Mouse (Mus musculus) embryonic facial prominence, embryonic 11.5 days (tissue): ENCODE results near the gene Setd1b. TPM values are rescaled to one million over a fixed set of nuclear protein-coding genes. Genes with fewer than 3 reads are reported as not detected.
"Not testable (repeated sequence)": the region's sequence is repeated elsewhere in the genome, so short reads cannot be mapped to it uniquely, and the experiment has no call there.

Experiments
- ATAC-seq: fragments of 200-750 bp; cut with Nextera tagmentation; replicated peaks from 2 replicates; pipeline ENCODE4 v1.8.0; 2017; ENCODE audit warnings: low read depth; ENCODE audit not compliant: insufficient number of reproducible peaks, low FRiP score, low TSS enrichment
- DNase-seq: peaks from one replicate; pipeline ENCODE4 v3.0.0-alpha.2; 2015; ENCODE audit warnings: low spot score
- H3K27ac ChIP-seq: fragments of 300-500 bp; sonication (generic); replicated peaks from 2 replicates; pipeline ENCODE4 v1.5.1; 2014; ENCODE audit warnings: mild to moderate bottlenecking, low read depth, low read length, control low read depth
- H3K27me3 ChIP-seq: fragments of 300-500 bp; sonication (generic); 2 replicates; pipeline ENCODE4 v1.6.1; 2014; ENCODE audit warnings: mild to moderate bottlenecking, low read length, moderate library complexity, mixed read lengths; ENCODE audit not compliant: control insufficient read depth, insufficient read depth
- H3K36me3 ChIP-seq: fragments of 300-500 bp; sonication (generic); replicated peaks from 2 replicates; pipeline ENCODE4 v1.6.1; 2014; ENCODE audit warnings: low read depth, mild to moderate bottlenecking, low read length, moderate library complexity, mixed read lengths; ENCODE audit not compliant: control insufficient read depth, insufficient read depth
- H3K4me1 ChIP-seq: fragments of 300-500 bp; sonication (generic); 2 replicates; pipeline ENCODE4 v1.6.1; 2014; ENCODE audit warnings: low read length, mixed read lengths; ENCODE audit not compliant: control insufficient read depth, insufficient read depth
- H3K4me2 ChIP-seq: fragments of 300-500 bp; sonication (generic); 2 replicates; pipeline ENCODE4 v1.6.1; 2014; ENCODE audit warnings: low read depth, mild to moderate bottlenecking, control low read depth, low read length, moderate library complexity
- H3K4me3 ChIP-seq: fragments of 300-500 bp; sonication (generic); 2 replicates; pipeline ENCODE4 v1.5.1; 2014; ENCODE audit warnings: low read depth, low read length, control low read depth
- H3K9ac ChIP-seq: fragments of 300-500 bp; sonication (generic); replicated peaks from 2 replicates; pipeline ENCODE4 v1.6.1; 2014; ENCODE audit warnings: mild to moderate bottlenecking, control low read depth, low read length
- H3K9me3 ChIP-seq: fragments of 300-500 bp; sonication (generic); replicated peaks from 2 replicates; pipeline ENCODE4 v1.6.1; 2016; ENCODE audit warnings: mild to moderate bottlenecking, low read length, inconsistent platforms, mixed read lengths; ENCODE audit not compliant: control insufficient read depth
- WGBS: fragments of 180-500 bp; shearing (Covaris S2); extraction: QIAGEN DNeasy Blood & Tissue Kit; methylation state at CpG from one replicate; pipeline ENCODE4 v1.1.7; 2014; 5-methylcytosine and 5-hydroxymethylcytosine counted together
- polyA plus RNA-seq: library from polyadenylated mRNA; unstranded; fragments of >200 nt; fragmentation: Nextera tagmentation; extraction: Ambion mirVana; gene quantifications from 2 replicates; pipeline ENCODE4 v1.2.1, GENCODE M21; 2014

The Setd1b gene
- polyA plus RNA-seq, 1 experiment from 2014 or later = 9.6 TPM

DNA sequence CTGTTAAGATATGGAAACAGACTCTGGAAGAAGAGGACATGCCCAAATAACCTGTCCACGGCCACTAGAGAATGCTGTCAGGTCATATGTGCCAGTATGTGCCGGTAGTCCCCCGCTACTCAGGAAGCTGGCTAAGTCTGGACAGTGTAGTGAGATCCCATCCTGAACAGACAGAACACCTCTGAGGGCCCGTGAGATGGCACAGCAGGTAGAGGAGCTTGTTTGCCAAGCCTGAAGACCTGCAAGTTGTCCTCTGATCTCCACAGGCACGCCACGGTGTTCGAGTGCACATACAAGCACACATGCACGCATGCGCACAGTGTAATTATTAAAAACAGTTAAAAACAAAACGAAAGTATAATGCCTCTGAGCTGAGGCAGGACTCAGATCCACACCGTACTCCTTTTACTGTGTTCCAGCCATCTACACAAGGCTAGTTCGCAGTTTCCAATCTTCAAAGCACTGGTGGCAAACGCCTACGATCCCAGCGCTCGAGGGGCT lies 53.6 kb downstream of the Setd1b start:
- ATAC-seq (no peak), DNase-seq (no peak)
- Histone ChIP-seq H3K36me3 (no peaks in the 10 kb centered on the region), H3K27me3 (no peaks in the 10 kb centered on the region), H3K4me3 (no peak overlapping the region), H3K27ac (no peak overlapping the region), H3K9ac (no peak overlapping the region), H3K4me2 (no peak overlapping the region), H3K4me1 (no peaks in the 10 kb centered on the region), H3K9me3 (no peaks in the 10 kb centered on the region)
- WGBS = 91% methylated on average over 16 of the region's 16 CpGs

DNA sequence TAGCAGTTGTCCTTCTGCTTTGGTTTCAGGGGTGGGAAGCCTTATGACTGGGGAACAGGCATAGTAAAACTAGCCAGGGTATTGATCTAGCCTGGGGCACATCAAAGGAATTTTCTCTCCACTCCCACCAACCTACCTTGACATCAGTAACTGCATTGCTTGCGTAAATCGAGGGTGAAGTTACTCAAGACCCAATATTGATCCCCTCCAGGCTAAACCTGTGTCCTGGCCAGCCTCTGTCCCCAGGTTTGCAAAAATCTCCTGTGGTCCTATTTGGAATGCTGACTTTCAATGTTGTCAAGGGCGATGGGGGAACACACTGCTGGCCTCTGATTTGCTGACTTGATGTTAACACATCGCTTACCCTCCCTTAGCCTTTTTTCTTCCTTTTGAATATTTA lies 54.8 kb downstream of the Setd1b start:
- no peak overlapping the region for H3K9ac ChIP-seq
- H3K27ac ChIP-seq = no peak overlapping the region
- H3K36me3 ChIP-seq = no peaks in the 10 kb centered on the region
- ATAC-seq (no peak), DNase-seq (no peak)
- H3K27me3 ChIP-seq = no peaks in the 10 kb centered on the region
- H3K9me3 ChIP-seq = no peaks in the 10 kb centered on the region
- WGBS = 80% methylated on average over 4 of the region's 4 CpGs
- no peak overlapping the region for H3K4me3 ChIP-seq
- H3K4me2 ChIP-seq = no peak overlapping the region
- H3K4me1 ChIP-seq = no peaks in the 10 kb centered on the region

DNA sequence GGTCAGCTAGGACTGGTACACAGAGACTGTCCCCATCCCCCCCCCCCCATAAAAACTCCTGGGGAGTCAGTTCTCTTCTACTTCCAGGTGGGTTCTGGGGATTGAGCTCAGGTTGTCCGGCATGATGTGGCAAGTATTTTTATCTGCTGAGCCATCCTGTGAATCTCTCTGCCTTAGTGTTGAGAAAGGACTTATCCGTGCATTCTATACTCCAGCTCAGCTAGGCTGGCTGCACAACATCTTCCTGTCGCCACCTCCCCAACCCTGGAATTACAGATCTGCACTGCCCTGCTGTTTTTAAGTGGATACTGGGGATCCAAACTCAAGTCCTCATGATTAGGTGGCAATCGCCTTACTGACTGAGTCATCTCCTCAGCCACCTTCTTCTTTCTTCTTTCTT lies 56.5 kb downstream of the Setd1b start:
- no peaks in the 10 kb centered on the region for H3K4me1 ChIP-seq
- WGBS = 90% methylated on average over 4 of the region's 4 CpGs
- no peak overlapping the region for H3K4me2 ChIP-seq
- no peaks in the 10 kb centered on the region for H3K36me3 ChIP-seq
- DNase-seq (no peak), ATAC-seq (no peak)
- no peak overlapping the region for H3K9ac ChIP-seq
- H3K27me3 ChIP-seq = no peaks in the 10 kb centered on the region
- H3K9me3 ChIP-seq = no peaks in the 10 kb centered on the region
- no peak overlapping the region for H3K4me3 ChIP-seq
- no peak overlapping the region for H3K27ac ChIP-seq

DNA sequence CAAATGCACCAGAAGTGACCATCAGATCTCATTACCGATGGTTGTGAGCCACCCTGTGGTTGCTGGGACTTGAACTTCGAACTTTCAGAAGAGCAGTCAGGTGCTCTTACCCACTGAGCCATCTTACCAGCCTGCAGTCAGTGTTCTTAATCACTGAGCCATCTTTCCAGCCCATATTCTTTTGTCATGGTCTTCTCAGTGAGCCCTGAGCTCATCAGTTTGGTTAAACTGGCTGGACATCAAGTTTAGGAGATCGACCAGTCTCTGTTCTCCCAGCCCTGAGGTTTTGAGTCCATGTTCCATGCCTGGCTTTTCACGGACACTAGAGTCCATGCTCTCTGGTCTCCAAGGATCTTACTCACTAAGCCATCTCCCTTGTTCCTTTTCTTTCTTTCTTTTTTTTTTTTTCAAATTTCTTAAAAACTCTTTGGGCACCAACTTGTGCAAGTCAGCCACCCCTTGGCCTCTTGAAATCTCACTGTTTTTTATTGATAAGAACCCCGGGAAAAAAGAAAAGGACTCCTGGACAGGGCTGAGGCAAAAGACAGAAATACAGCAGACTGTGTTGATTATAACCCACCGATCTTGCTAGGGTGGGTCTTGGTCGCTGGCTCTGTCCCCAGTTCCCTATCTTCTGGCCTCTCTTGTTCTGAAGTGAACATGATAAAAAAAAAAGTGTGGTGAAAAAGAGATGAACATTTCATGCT lies 59.0 kb downstream of the Setd1b start:
- H3K36me3 ChIP-seq, H3K9me3 ChIP-seq, H3K27me3 ChIP-seq, DNase-seq, ATAC-seq, H3K9ac ChIP-seq, H3K4me2 ChIP-seq, H3K4me3 ChIP-seq, H3K27ac ChIP-seq, H3K4me1 ChIP-seq: not testable (repeated sequence)
- WGBS = 86% methylated on average over 5 of the region's 7 CpGs

DNA sequence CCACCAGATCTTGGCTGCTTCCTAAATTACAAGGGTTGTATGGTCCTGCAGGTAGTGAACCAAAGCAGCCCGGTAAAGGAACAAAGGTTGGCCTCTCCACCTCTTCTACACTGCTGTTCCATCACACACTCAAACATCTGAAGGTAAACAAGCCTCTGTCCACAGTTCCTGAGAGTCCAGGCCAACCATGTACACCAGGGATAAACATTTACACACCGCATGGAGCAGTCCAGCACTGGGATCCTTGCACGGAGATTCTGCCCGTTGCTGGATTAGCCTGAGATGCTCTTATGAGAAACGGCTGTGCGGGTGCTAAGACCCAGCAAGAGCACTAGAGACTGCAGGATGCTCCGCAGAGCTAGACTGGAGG lies 59.5 kb downstream of the Setd1b start:
- Histone ChIP-seq H3K27me3 (no peaks in the 10 kb centered on the region), H3K36me3 (no peaks in the 10 kb centered on the region), H3K27ac (no peak overlapping the region), H3K9me3 (no peaks in the 10 kb centered on the region), H3K4me3 (no peak overlapping the region), H3K9ac (no peak overlapping the region), H3K4me2 (no peak overlapping the region), H3K4me1 (no peaks in the 10 kb centered on the region)
- DNase-seq = no peak
- WGBS = 89% methylated on average over 7 of the region's 7 CpGs
- ATAC-seq = no peak

DNA sequence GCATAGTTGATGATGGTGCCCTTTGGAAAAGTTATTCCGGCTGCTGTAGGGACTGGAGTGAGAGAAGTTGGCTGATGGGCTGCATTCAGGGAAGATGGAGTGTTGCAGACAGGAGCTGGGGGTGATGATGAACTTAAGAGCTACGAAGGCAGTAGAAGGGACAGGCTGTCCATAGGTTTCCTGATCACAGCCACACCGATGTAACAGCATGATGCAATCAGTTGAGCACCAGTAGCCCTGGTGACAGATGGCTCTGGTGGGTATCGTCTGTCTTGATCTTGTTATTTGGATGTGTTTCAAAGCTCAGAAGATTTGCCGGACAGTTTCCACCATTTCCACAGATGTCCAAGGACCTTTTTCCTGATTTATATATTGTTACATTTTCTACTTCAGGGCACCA lies 60.0 kb downstream of the Setd1b start:
- no peak for ATAC-seq
- H3K36me3 ChIP-seq = no peaks in the 10 kb centered on the region

DNA sequence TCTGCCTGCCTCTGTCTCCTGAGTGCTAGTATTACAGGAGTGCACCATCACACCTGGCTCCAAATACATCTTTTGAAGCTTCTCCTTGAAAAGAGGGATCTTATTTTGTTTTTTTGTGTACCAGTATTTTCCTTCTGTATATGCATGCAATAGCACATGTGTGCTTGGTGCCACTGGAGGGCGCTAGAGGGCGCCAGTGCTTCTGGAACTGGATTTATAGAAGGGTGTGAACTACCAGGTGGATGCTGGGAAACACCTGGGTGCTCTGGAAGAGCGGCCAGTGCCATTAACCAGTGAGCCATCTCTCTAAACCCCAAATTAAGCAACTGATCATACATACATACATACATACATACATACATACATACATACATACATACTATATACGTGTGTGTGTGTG lies 60.8 kb downstream of the Setd1b start:
- H3K4me3 ChIP-seq, H3K4me1 ChIP-seq, H3K27ac ChIP-seq, ATAC-seq, DNase-seq, H3K4me2 ChIP-seq, H3K9ac ChIP-seq, H3K27me3 ChIP-seq, H3K9me3 ChIP-seq, H3K36me3 ChIP-seq: not testable (repeated sequence)
- 58% methylated on average over 3 of the region's 4 CpGs for WGBS

More for the DNA sequence above, 60.0 kb downstream of the Setd1b start:
- H3K4me2 ChIP-seq = no peak overlapping the region
- H3K9me3 ChIP-seq = no peaks in the 10 kb centered on the region
- no peak overlapping the region for H3K4me3 ChIP-seq
- no peaks in the 10 kb centered on the region for H3K27me3 ChIP-seq
- WGBS = 85% methylated on average over 5 of the region's 5 CpGs
- no peak overlapping the region for H3K27ac ChIP-seq
- no peak for DNase-seq
- H3K4me1 ChIP-seq = no peaks in the 10 kb centered on the region
- no peak overlapping the region for H3K9ac ChIP-seq

DNA sequence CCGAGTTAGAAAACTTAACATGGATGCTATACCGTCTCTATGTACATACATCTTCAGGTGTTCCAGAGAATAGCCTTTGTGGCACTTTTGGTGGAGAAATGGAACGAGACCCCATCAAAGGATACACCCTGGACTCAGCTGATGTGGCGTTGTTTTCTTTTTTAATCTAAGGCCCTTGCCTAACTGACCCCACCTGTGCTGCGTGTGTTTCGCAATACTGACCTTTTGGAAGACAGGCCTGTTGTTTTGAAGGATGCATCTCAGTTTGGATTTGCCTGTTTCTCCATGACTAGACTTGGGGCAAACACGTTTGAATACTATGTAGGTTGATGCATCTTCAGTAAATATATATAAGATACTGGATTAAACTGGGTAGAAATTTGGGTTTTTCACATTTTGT lies 61.6 kb downstream of the Setd1b start:
- 90% methylated on average over 6 of the region's 7 CpGs for WGBS

More for the DNA sequence above, 61.6 kb downstream of the Setd1b start:
- DNase-seq, H3K9me3 ChIP-seq, H3K4me1 ChIP-seq, H3K9ac ChIP-seq, H3K27ac ChIP-seq, H3K4me2 ChIP-seq, H3K4me3 ChIP-seq, H3K36me3 ChIP-seq, ATAC-seq, H3K27me3 ChIP-seq: not testable (repeated sequence)
